Mouse (Mus musculus) spleen, postnatal 0 days (tissue): ENCODE data around the gene Fezf1. TPM values are rescaled to one million over a fixed set of nuclear protein-coding genes. Genes with fewer than 3 reads are reported as not detected.

Source experiments
- polyA plus RNA-seq: library from polyadenylated mRNA; unstranded; fragments of >200 nt; fragmentation: Nextera tagmentation; extraction: Ambion mirVana; gene quantifications from 2 replicates; pipeline ENCODE4 v1.2.1, GENCODE M21; 2015

Fezf1 gene
- polyA plus RNA-seq, result not detected in 2 replicates

GRCm38 (mm10) chr6:23248313-23249052, at the start of gene Fezf1:
TSS of gene Fezf1 (minus strand) at chr6:23248362.

Other genes starting within 250 kb of the Fezf1 start
- gene Aass, start 115.4 kb downstream of the Fezf1 start, polyA plus RNA-seq, result 0.06 and 0.13 TPM in 2 replicates